Mouse (Mus musculus) megakaryocyte, embryonic 14.5 days (primary cell): ENCODE results near the gene Tmc3.

Source experiments
- FLI1 ChIP-seq: IDR thresholded peaks from 2 replicates; pipeline ENCODE4 v1.6.1; 2012; ENCODE audit warnings: low read length, inconsistent platforms, mixed read lengths
- GATA1 ChIP-seq: IDR thresholded peaks from 3 replicates; pipeline ENCODE4 v1.6.1; 2012; ENCODE audit warnings: mixed read lengths, low read length, inconsistent platforms, borderline replicate concordance

- TF ChIP-seq FLI1 (no peak), GATA1 (no peak)
Observed at GRCm38 (mm10) chr7:83632682-83633120, 48.0 kb downstream of the Tmc3 start.
